Mouse (Mus musculus) ES-CJ7 (cell line): ENCODE data around the gene Wdhd1.

ENCODE experiments used
- DNase-seq: peaks from one replicate; pipeline ENCODE4 v3.0.0; 2011; ENCODE audit warnings: low read depth, low spot score

Wdhd1 gene

DNA sequence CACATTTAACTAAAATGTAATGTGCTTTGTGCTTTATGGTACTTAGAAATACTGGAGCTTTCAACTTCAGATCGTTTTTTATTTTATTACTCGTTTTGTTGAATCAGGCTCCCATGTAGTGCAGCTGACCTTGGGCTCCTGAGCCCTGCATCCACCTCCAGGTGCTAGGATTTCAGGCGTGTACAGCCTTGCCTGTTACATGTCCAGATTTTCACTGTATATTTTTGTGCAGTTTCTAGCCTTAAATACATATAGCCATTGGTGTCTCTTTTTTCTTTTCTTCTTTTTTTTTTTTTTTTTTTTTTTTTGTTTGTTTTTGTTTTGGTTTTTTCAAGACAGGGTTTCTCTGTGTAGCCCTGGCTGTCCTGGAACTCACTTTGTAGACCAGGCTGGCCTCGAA lies 4.9 kb upstream of the Wdhd1 start:
- DNase-seq: no peak

- no peak for DNase-seq
These were observed 2.4 kb upstream of the Wdhd1 start for GRCm38 (mm10) chr14:47279058-47279457.

- no peak for DNase-seq
These were observed 537 bp downstream of the Wdhd1 start for GRCm38 (mm10) chr14:47276036-47276603.

- DNase-seq: peak; percentile 19
These were observed 1.2 kb downstream of the Wdhd1 start for GRCm38 (mm10) chr14:47275417-47275816.

- DNase-seq: no peak
These were observed 2.9 kb downstream of the Wdhd1 start for GRCm38 (mm10) chr14:47273751-47274150.

- no peak for DNase-seq
These were observed 7.0 kb downstream of the Wdhd1 start for GRCm38 (mm10) chr14:47269706-47270105.

- DNase-seq: no peak
These were observed 7.6 kb downstream of the Wdhd1 start for GRCm38 (mm10) chr14:47269056-47269455.

GRCm38 (mm10) chr14:47265829-47266228 lies 10.8 kb downstream of the Wdhd1 start:
- DNase-seq: no peak

- no peak for DNase-seq
These were observed 11.8 kb downstream of the Wdhd1 start for GRCm38 (mm10) chr14:47264866-47265265.

DNA sequence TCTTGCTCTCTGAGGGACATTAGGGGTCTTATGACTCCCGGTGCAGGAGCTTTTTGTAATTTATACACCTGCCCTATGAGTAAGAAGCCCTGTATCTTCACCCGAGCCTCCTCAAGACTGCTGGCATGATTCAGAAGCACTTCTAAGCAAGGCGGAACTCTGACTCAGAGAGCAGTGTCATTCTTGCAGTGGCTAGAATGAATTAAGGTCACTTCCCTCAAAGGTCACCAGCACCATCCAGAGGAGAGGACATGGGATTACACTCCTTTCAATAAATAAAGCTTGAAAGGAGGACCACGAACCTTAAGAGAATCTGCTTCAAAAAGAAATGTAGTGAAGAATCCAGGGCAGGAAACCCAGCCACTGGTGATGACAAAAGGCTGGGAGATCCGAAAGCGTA lies 26.8 kb downstream of the Wdhd1 start:
- no peak for DNase-seq

DNA sequence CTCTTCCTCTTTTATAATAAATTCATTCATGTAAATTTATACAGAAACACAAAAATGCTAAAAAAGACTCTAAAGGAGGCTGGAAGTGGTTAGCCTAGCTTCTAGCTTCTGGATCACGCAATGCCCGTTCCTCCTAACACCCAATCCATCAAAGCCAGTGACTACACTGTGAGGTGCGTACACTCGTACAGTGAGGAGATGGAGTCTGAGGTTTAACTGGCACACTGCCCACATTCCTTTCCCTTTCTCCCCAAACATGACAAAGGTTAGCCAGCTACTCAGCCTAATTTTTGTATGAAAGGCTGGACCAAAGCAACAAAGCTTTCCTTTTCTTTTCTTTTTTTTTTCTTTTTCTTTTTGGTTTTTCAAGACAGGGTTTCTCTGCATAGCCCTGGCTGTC lies 33.9 kb downstream of the Wdhd1 start:
- DNase-seq: no peak

DNA sequence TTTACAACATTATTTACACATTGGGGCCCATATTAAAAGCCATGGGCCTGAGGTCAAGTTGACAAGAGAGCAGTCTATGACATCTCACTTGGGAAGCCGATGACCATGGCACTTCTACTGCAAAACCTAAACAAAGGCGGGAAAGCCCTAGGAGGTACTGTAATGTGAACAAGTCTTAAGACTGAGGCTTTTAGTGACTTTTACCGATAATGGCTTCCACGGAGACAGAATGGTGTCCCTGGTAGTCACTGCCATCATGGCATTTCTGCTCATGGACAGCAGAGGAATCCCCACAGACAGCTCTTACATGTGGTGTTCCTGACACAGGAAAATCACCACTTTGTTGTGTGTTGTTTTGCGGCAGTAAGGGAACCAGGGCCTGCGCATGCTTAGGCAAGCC lies 35.6 kb downstream of the Wdhd1 start:
- DNase-seq: no peak

GRCm38 (mm10) chr14:47240600-47240999 lies 36.1 kb downstream of the Wdhd1 start:
- DNase-seq: no peak

- DNase-seq: no peak
These were observed 39.4 kb downstream of the Wdhd1 start for GRCm38 (mm10) chr14:47237286-47237685.

DNA sequence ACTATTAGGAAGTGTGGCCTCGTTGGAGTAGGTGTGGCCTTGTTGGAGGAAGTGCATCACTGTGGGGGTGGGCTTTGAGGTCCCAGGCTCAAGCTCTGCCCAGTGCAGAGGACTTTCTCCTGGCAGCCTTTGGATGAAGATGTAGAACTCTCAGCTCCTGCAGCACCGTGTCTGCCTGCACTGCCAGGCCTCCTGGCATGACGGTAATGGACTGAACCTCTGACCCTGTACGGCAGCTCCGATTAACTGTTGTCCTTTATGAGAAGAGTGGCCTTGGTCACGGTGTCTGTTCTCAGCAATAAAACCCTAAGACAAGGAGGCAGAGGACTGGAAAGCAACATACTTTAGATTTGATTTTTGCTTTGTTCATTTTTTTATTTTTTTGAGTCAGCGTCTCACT lies 40.2 kb downstream of the Wdhd1 start:
- DNase-seq: no peak

DNA sequence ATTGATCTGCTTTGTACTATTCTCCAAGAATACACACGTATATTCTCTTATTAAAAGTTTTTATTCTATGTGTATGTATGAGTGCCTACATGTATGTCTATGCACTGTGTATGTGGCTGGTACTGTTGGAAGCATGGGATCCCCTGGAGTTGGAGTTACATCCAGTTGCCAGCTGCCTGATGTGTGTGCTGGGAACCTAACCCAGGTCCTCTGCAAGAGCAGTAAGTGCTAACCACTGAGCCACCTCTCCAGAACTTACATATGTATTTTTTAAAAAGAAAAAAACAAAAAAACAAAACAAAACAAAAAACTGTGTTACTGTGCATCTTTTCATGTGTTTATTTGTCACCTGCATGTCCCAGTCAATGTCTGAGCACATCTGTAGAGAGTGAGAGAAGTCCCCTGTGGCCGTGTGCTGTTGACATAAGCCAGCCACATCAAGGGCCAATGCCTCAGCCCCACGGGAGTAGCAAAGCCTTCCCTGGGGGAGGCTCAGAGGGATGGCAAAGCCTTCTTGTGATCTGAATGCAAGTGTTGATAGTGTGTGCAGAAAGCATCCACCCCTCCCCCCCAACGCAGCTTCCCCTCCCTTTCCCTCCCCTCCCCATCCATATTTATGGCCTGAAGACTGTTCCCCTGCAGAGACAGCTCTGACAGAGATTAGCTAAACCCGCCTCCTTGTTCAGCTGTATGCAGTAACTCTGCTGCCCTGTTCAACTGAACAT lies 42.0 kb downstream of the Wdhd1 start:
- DNase-seq: no peak

DNA sequence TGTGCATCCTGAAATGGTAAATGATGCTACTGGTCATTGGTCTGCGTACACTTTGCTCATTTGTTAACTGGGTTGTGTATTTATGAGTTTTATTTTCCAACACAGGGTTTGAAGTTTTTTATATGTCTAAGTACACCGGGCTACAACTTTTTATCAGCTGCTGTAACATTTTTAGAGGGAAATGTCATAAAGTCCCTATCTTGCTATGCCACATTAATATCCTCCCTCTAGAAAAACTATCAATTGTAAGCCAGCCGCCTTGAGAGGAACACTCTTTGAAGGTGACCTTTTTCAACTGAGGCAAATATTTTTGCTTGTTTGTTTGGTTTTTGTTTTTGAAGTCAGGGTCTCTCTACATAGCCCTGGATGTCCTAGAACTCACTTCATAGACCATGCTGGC lies 42.6 kb downstream of the Wdhd1 start:
- DNase-seq: no peak

GRCm38 (mm10) chr14:47233602-47234001 lies 43.1 kb downstream of the Wdhd1 start:
- no peak for DNase-seq

DNA sequence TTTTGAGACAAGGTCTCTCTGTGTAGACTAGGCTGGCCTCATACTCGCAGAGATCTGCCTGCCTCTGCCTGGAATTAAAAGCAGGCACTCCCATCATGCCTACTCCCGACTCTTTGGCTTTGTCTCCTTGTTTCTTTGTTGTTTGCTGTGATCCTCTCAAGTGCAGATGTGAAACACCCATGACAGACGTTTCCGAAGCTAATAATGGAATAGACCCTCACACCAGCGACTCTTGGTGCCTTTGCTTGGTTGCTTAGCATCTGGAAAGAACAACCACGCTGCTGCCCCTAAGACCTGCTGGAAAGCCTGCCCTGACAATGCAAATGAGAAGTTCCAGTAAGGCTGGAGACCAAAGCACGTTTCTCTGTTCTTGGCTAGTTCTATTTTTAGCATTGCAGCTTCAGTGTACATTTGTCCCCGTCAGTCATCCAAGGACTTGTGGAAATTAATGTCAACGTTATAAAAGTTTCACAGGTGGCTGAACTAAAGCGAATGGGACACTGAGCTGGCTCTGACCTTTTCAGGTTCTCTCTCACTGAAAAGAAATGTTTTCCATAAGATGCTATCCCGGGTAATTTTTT lies 46.8 kb downstream of the Wdhd1 start:
- DNase-seq: no peak

DNA sequence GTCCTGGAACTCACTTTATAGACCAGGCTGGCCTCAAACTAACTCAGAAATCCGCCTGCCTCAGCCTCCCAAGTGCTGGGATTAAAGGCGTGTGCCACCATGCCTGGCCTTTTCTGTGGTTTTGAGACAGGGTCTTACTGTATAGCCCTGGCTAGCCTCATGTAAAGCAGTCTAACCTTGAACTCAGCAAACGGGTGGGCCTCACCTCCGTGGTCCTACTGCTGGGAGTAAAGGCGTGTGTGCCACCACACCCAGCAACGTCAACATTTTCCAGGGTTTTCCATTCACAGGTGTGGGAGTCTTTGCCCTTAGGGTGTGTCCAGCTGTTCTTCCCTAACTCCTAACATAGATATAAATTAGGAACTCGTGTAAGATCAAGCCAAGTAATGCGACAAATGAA lies 50.7 kb downstream of the Wdhd1 start:
- peak; percentile 66 for DNase-seq

GRCm38 (mm10) chr14:47224476-47225325 lies 52.0 kb downstream of the Wdhd1 start:
- peak; percentile 53 for DNase-seq
